Mouse (Mus musculus) kidney, adult 18-20 months (tissue): ENCODE measurements at regions not wholly inside any gene's neighbourhood (a gene's known extent, or its start where the extent isn't known, plus 50 kb on each side); places are given as distances from the start of the nearest gene placed in this dataset.
"Not testable (repeated sequence)": the region's sequence is repeated elsewhere in the genome, so short reads cannot be mapped to it uniquely, and the experiment has no call there.

ENCODE experiments used
- DNase-seq: peaks from one replicate; pipeline ENCODE4 v3.0.0; 2021

DNA sequence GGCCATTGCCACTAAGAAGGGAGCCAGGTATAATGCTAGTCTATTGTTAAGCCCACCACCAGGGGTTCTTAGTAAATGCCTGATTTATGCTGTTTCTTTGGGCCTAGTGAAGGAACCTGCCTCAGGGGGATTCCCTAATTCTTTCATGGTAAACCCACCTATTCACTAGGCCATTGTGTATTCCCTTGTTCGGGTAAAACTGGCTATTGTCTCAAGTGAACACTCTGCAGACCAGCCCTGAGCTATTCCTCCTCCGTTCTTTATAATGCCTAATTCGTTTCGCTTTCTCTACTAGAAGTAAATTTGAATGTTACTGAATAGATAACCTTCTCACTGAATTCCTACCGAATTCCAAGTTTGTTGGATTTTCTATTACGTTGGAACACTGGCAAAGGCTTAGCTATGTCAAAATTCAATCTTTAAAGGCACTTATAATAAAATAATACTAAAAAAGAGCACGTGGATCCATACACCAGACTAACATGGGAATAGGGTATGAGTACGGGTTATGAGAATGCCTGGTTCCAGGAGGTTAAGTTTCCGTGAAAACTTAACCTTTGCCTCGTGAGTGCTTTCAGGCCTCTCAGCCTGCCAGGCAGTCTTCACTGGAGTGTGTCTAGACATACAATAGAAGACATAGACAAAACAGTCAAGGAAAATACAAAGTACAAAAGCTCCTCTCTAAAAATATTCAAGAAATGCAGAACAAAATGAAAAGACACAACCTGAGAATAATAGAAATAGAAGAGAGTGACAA, 536.8 kb upstream of the Cntn5 start:
- peak; percentile 6 for DNase-seq

GRCm38 (mm10) chr9:11436443-11437167, 532.0 kb upstream of the Cntn5 start:
- no peak for DNase-seq

- no peak for DNase-seq
Measured at GRCm38 (mm10) chr9:11436014-11436413, 531.4 kb upstream of the Cntn5 start.

GRCm38 (mm10) chr9:11435019-11435418, 530.4 kb upstream of the Cntn5 start:
- DNase-seq, result peak; percentile 17

- DNase-seq, result no peak
Measured at GRCm38 (mm10) chr9:11426473-11426872, 521.9 kb upstream of the Cntn5 start.

GRCm38 (mm10) chr9:11396829-11397228, 492.3 kb upstream of the Cntn5 start:
- no peak for DNase-seq

GRCm38 (mm10) chr9:11381648-11382075, 477.1 kb upstream of the Cntn5 start:
- no peak for DNase-seq

DNA sequence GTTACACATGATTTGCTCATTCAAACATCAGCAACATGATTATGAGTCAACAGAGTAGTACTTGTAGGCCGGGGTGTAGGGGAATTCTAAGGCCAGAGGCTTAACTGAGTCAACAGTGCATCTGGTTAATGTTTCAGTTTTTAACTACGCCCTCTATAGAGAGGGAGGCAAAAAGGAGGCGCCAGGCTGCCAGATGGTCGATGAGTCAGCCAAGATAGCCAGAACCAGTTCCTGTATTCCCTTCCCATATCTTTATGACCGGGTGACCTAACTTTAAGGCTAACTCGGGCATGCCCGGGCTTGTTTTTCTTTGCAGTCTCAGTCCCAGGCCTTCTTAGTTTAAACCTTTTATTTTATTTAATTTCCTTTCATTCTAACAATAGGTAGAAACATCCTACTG, 476.0 kb upstream of the Cntn5 start:
- no peak for DNase-seq

GRCm38 (mm10) chr9:11378046-11378445, 473.5 kb upstream of the Cntn5 start:
- no peak for DNase-seq

DNA sequence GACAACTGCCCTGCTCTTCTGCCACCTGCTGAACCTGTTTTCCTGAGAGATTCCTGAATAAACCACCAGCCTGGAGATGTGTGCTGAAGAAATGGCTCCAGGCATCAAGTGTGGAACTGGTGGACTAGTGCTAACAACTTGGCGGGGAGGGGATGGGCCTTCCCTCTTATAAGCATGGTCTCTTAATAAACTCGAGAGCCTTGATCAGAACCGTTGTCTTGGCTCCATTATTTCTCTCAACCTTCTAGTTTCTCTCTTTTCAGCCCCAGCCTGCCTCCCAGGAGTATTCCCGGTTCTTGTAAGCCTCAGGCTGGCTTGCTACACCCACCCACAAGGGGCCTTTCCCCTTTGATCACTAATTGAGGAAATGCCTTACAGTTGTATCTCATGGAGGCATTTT, 473.0 kb upstream of the Cntn5 start:
- no peak for DNase-seq

DNA sequence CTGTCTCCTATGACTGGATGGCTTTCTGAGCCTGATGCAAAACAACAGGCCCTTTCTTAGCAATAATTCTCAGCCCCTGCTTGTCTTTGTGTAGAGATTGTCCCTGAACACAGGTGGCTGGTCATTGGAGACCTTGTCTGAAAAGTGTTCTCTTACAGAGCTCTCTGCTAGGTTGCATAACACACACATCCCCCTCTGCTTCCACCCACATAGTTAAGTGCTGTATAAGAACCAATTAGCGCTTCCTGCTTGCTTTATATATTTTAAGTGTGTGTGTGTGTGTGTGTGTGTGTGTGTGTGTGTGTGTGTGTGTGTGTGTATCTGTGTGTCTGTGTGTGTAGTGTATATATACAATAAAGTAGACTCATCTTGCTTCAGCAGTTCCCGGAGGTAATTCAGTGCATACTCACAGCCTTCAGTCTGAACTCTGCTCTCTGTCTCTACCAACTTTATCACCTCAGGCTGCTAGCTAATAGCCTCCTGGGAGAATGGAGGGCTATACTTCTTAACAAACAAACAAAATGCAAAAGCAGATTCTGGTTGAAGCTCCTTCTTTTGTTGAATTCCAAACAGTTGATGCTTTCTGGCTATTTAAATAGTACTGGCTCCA, 468.8 kb upstream of the Cntn5 start:
- no peak for DNase-seq

DNA sequence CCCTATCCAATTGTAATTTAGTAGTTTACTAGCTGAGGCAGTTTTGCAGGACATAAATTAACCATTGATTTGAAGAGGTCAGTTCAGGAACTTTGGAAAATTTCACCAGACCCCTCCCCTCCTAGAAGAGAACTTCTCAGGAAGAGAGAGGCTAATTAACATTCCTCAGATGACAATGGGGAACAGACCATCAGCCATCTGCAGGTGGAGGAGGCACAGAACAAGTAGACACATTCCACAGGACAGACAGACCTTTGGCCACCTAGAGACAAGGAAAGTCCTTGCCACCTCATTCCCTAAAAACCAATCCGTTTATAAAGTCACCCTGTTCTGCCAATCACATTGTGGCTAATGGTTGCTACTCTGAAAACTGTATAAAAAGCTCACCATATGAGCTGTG, 463.5 kb upstream of the Cntn5 start:
- DNase-seq, result no peak

- DNase-seq, result no peak
Measured at GRCm38 (mm10) chr9:11328900-11329299, 424.3 kb upstream of the Cntn5 start.

- DNase-seq, result no peak
Measured at GRCm38 (mm10) chr9:11317221-11317620, 412.6 kb upstream of the Cntn5 start.

GRCm38 (mm10) chr9:11297116-11297515, 392.5 kb upstream of the Cntn5 start:
- not testable (repeated sequence) for DNase-seq

GRCm38 (mm10) chr9:11285135-11285534, 380.6 kb upstream of the Cntn5 start:
- DNase-seq, result no peak

GRCm38 (mm10) chr9:11284549-11284948, 380.0 kb upstream of the Cntn5 start:
- DNase-seq, result no peak

DNA sequence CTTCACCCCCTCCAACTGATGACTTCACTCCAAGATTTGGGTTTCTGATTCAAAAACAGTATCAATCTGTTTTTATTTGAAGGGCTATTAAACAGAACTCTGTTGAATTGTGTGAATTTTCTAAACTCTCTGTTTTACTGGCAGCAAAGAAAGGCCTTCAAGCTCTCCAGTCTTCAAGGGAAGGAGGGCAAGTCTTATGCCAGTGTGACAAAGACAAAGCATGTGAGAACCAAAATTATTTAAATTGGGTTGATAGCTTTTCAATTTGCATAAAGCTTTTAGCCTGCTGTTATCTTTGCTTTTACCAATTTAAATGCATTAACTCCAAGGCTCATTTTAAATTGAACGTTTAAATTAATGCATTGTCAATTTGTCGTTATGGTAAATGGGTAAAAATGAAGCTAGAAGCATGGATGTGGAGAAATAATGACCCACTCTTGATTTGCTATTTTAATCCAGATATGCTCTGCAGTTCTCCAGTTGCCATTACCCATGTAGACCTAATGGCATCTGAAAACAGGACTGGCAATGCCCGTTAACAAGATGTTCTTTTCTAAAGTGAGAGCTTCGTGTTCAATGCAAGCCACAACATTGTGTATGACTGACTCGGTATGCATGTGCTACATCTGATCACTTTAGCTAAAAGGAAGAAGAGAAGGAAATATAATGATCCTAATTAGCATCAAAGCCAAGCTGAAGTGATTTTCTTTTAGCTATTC, 375.0 kb upstream of the Cntn5 start:
- DNase-seq, result no peak

GRCm38 (mm10) chr9:11277810-11278209, 373.2 kb upstream of the Cntn5 start:
- DNase-seq, result no peak

GRCm38 (mm10) chr9:11276966-11277365, 372.4 kb upstream of the Cntn5 start:
- DNase-seq, result no peak

DNA sequence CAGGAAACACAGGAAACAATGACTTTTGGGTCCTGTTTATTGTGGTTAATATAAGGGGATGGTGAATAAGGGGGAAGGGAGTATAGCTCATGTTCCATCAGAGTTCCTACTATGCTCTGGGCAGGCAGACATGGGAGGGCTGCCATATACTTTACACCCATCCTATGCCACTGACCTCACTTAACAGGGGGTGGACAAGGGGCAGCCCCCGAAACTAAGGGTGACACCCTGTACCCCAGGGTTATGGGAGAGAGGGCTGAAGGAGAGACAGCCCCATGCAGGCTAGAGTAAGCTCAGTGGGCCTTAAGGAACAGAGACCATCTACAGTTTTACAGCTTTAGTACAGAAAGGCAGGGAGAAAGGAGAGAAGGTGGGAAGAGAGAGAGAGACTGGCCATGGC, 352.3 kb upstream of the Cntn5 start:
- no peak for DNase-seq

GRCm38 (mm10) chr9:11206829-11207228, 302.3 kb upstream of the Cntn5 start:
- no peak for DNase-seq

GRCm38 (mm10) chr9:11206267-11206666, 301.7 kb upstream of the Cntn5 start:
- no peak for DNase-seq
